Mouse (Mus musculus) common myeloid progenitor, adult 5-6 weeks (primary cell): ENCODE measurements around the gene Tnfaip1. TPM values are rescaled to one million over a fixed set of nuclear protein-coding genes. Genes with fewer than 3 reads are reported as not detected.

ENCODE experiments used
- ATAC-seq: replicated peaks from 2 replicates; pipeline ENCODE4 v1.8.0; 2016; ENCODE audit warnings: low read depth, mild to moderate bottlenecking, moderate TSS enrichment, inconsistent platforms; ENCODE audit not compliant: poor library complexity, severe bottlenecking
- total RNA-seq: library from RNA; stranded (forward); fragments of 200-1000, 187-1606 nt; gene quantifications from 2 replicates; pipeline ENCODE4 v1.2.3, GENCODE M21; 2017

Gene Tnfaip1
- total RNA-seq, 1 experiment from 2014 or later = 4.2 TPM

DNA sequence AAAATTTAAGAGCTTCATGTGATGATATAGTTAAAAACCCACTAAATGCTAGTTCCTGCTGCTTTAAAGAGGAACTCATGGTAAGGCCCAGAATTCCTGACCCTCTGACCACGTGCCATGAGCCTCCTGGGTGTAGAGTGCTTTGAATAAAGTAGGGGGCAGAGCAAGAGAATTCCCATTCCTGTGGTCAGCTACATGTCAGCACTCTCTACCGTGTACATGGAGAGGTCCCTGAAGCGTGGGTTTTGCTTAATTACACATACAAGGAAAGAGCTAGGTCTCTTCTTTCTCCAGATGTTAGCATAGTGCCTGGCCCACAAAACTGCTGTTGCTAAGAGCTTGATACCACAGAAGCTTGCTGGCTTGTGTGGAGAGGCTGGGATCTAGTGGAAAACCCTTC lies 30.7 kb downstream of the Tnfaip1 start:
- no peak for ATAC-seq

DNA sequence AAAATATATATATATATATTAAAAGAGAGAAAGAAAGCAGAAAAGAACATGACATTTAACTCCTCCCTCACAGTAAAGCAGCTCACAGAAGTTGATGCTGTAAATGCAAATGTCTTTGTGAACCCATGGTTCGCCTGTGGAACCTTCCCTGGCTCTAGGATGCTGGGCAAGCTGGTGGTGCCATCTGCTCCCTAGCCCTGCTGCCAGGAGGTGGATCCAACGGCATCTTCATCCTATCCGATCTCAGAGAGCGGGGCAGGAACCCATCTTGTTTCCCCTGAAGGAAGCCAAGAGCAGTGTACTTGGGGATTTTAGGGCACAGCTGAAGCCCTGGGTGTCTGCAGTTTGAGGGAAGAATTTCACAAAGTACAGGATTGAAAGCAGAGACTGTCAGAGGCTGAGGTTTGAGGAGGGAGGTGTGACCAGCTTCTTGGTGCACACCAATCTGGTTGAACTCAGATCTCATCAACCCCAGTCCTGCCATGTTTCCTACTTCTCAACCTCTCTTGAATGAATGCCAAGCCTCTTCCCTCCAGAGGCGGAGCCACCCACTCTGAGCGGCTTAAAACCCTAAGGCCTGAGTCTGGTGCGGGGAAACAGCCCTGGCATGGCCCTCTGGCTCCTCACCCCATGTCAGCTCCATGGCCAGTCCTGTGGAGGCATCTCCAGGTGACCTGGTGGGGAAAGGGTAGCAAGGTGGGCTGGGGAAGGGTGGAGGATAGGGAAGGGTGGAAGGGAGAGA lies 33.1 kb downstream of the Tnfaip1 start, which contains the start of gene Sebox:
Sebox (plus strand) TSS at position 539 of the 742 bp plus-strand sequence.
- ATAC-seq = no peak

DNA sequence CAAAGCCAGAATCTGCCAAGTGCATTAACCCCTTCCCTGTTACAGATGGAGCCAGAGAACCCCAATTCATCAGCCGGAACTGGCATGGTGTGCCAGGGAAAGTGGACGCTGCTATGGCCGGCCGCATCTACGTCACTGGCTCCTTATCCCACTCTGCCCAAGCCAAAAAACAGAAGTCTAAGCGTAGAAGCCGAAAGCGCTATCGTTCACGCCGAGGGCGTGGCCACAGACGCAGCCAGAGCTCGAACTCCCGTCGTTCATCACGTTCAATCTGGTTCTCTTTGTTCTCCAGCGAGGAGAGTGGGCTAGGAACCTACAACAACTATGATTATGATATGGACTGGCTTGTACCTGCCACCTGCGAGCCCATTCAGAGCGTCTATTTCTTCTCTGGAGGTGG lies 34.6 kb downstream of the Tnfaip1 start:
- ATAC-seq = no peak

DNA sequence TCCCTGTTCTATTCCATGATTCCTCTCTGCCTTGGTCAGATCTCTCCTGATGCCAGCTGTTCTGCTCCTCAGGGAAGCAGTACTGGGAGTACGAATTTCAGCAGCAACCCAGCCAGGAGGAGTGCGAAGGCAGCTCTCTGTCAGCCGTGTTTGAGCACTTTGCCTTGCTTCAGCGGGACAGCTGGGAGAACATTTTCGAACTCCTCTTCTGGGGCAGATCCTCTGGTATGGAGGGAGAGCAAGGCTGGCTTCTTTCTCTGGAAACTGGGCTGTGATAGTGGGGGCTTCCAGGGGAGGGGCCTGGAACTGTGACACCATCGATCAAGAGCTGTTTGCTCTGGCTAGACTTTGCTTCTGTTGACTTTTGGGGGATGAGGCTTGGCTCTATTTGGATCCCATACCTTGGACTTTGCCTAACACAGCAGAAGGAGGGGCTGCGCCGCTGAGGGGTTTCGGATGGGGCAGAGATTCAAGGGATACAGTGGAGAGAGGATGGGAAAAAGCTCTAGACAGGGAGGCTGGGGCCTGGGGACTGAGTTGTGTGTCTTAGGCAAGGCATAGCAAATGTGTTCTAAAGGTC lies 35.4 kb downstream of the Tnfaip1 start:
- no peak for ATAC-seq

DNA sequence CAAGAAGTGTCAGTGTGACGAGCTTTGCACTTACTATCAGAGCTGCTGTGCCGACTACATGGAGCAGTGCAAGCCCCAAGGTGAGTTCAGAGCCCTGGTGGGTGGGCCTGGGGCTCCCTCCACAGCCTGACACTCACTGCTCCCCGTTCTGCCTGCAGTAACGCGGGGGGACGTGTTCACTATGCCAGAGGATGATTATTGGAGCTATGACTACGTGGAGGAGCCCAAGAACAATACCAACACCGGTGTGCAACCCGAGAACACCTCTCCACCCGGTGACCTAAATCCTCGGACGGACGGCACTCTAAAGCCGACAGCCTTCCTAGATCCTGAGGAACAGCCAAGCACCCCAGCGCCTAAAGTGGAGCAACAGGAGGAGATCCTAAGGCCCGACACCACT lies 36.6 kb downstream of the Tnfaip1 start:
- ATAC-seq = no peak

DNA sequence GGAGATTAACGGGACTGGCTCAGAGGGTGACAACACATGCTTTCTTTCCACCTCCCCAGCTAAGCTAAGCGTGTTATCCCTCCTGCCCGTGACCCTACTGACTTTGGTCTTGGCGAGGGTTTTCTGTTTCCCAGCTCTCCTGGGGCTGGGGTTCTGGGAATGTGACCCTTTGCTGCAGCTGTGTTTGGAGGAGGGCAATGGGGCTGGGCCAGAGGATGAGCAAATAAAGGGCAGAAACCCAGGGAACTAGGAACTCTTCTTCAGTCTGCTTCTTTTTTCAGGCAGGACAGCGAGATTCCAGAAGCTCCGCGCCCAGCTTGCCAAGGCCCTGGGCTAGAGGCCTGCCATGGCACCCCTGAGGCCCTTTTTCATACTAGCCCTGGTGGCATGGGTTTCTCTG lies 37.1 kb downstream of the Tnfaip1 start, which contains the start of gene Vtn:
Vtn (plus strand) TSS at position 88 of the 400 bp plus-strand sequence.
- ATAC-seq = no peak

DNA sequence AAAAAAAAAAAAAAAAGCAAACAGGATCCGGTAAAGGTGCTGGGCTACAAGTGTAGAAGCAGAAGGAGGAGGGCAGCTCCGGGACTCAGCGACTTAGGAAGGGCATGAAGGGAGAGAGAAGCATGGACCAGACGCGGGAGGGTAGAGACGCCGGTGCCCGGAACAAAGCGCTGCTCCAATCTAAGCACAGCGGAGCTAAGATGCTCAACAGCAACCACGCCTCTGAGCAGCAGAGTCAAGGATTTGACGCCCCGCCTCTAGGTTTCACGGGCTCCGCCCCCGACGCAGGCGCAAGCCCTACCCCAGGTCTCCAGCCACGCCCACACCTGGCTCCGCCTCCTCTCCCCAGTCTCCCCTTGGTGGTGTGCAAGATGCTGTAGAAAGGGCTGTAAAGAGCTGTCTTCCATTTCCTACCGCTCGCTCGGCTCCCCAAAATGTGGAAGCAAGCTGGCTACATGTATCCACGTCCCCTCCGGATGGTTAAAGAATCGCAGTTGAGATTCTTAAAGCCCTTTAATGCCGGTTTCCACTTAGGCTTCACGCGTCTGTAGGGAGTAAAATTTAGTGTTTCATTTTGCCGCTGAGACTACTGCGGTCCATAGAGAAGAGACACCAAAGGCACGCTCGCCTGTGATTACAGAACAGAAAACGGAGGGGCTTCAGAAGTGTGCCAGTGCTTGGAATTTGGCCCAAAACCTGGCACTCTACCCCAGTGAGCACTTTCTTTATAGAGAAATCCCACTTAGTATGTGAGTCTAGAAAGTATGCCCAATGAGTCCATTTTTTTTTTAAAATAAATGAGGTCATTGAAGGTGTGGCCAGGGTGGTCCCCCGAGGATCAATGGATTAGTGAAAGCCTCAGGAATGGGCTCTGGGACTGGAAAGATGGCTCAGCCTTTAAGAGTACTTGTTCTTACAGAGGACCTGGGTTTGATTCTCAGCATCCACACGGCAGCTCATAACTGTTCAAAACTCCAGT lies 38.3 kb downstream of the Tnfaip1 start, which contains the start of gene Sarm1:
Sarm1 (minus strand) TSS at position 211 of the 979 bp plus-strand sequence.
- peak; percentile 96 for ATAC-seq

DNA sequence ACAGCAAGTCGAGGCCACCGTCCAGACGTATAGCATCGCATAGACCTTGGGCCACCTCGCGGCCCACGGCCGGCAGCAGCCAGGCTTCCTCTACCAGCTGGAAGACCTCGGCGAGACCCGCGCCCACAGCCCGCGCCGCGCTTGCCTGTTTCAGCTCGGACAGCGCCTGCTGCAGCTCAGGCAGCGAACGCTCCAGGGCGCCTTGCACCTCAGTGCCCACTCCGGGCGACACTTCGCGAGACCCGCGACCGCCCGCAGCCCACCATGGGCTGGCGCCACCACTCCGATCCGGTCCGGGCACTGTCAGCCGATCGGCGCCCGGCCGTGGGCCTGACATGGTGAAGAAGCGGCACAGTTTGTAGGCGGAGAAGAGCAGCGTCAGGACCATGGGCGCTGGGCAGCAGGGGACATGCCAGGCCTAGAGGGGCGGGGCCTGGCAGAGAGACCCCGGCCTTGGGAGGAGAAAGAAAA lies 39.0 kb downstream of the Tnfaip1 start:
- ATAC-seq = no peak

DNA sequence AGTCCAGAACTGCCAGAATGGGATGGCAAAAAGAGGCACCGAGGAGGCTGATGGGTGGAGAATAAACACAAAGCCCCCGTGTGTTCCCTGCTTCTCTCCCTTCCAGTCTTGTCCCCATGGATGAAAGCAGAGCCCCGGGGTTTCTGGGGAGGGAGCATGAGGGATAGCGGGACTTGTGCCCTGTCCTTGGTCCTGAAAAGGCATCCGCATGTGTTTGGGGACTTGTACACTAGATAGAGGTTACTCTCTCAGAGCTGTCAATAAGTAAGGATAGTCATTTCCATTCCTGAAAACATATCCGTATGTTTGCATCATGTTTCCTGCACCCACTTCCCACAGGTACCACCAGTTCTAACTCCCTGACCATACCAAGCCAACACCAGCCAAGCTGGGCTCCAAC lies 40.2 kb downstream of the Tnfaip1 start:
- peak; percentile 24; the same call in 1 of the 2 replicates for ATAC-seq

DNA sequence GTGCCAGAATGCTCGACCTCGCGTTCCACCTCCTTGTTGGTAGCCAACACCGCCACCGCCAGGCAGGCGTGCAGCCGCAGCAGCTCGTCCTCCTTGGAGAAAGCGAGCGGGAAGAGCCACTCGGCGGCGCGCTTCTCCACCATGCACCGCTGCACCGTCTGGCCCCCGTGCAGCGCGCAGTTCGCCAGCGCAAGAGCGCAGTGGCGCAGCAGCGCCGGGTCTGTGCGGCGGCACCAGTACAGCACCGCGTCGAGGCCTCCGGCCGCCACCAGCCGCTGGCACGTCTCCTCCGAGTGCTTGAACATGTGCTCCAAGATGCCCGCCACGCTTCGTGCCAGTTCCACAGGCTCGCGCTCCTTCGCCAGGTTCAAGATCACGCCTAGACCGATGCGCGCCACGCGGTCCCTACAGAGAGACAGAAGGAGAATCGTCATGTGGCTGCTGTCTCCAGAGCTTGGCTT lies 45.3 kb downstream of the Tnfaip1 start:
- peak; percentile 46 for ATAC-seq

DNA sequence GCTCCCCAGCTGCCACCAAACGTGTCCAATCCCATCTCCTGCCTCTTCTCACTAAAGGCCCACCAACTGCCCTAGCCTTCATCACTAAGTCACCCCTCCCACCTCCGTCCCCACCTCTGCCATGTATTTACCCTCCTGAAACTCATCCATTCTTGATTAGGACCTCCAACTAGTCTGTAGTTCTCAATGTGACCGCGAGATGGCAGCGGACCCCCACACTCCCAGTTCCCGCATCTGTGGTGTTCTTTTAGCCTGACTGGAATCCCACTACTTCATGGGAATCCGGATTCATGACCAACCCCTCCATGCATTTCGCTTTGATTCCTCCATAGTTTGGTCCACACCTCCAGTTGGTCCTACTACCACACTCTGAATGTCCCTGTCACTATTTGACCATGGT lies 48.0 kb downstream of the Tnfaip1 start:
- ATAC-seq = peak; percentile 86

DNA sequence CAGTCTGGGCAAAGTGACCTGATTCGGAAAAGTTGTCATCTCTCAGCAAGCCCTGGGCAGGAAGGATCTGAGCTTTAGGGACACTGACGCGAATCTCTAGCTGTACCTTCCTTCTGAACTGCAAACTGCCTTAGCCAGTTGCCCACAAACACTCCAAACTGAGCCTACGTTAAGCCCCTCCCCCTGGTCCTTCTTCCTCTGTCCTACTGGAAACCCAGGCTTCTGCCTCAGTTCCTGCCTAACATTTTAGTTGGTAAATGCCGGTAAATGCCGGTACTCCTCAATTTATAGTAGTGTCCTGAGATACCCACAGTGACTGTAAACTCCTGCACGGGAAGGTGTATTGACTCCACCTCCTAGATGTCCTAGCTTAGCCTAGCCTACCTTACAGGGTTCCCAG lies 52.5 kb downstream of the Tnfaip1 start:
- no peak for ATAC-seq

DNA sequence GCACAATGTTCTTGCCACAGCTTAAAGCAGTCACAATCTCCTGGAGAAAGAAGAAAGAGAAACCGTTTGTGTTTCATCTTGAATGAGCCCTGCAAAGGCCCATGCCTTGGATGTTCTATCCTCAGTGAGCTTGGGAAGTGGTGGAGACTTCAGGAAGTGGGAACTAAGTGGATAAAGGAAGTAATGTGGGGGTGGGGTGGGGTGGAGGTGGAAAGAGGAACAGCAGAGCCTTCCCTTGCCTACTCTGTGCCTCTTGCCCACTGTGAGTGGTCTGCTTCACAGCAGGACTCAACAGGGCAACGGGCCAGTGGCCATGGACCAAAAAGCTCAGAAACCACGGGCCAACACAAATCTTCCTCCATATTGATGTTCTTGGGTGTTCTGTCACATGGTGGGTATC lies 60.8 kb downstream of the Tnfaip1 start:
- ATAC-seq = peak; percentile 69

Other genes starting within 250 kb of the Tnfaip1 start
- gene BC030499, start 245.5 kb downstream of the Tnfaip1 start, total RNA-seq = 0.09 TPM in 1 of 2 replicates, not detected in the other
- 45.9 and 52.4 TPM in 2 replicates for gene Spag5, start 234.8 kb downstream of the Tnfaip1 start, total RNA-seq
- gene Aldoc, start 213.4 kb downstream of the Tnfaip1 start, total RNA-seq = 1.4 TPM in 1 of 2 replicates, not detected in the other
- 12.6 and 17.9 TPM in 2 replicates for gene Pigs, start 207.9 kb downstream of the Tnfaip1 start, total RNA-seq
- 13.5 and 33.7 TPM in 2 replicates for gene Unc119, start 192.8 kb downstream of the Tnfaip1 start, total RNA-seq
- not detected in 2 replicates for gene Foxn1, start 149.8 kb downstream of the Tnfaip1 start, total RNA-seq
- not detected in 2 replicates for gene Slc13a2, start 114.1 kb downstream of the Tnfaip1 start, total RNA-seq
- gene Slc46a1, start 70.6 kb downstream of the Tnfaip1 start, total RNA-seq = 0.58 and 2.7 TPM in 2 replicates
- gene Sarm1, start 38.6 kb downstream of the Tnfaip1 start, total RNA-seq = not detected in 2 replicates
- not detected in 2 replicates for gene Vtn, start 37.2 kb downstream of the Tnfaip1 start, total RNA-seq
- 0.82 TPM in 1 of 2 replicates, not detected in the other for gene Sebox, start 32.9 kb downstream of the Tnfaip1 start, total RNA-seq
- 23.4 and 24.8 TPM in 2 replicates for gene Tmem199, start 24.2 kb downstream of the Tnfaip1 start, total RNA-seq
- 61.4 and 70.8 TPM in 2 replicates for gene Poldip2, start 24.1 kb downstream of the Tnfaip1 start, total RNA-seq
- 150 and 174 TPM in 2 replicates for gene Ift20, start within 50 bp of the Tnfaip1 start, total RNA-seq
- gene Tmem97, start 14.4 kb upstream of the Tnfaip1 start, total RNA-seq = 44.3 and 56.2 TPM in 2 replicates
- gene Nlk, start 161.0 kb upstream of the Tnfaip1 start, total RNA-seq = 23.5 and 36.4 TPM in 2 replicates
- gene Ccnq, start 215.4 kb upstream of the Tnfaip1 start, total RNA-seq = 31.2 and 31.9 TPM in 2 replicates